Mouse (Mus musculus) cerebellum, postnatal 36 days (tissue): ENCODE measurements around the gene Tmem98.

Experiments
- DNase-seq, 2 experiments: peaks; one replicate each; pipeline ENCODE4 v3.0.0; 2021 to 2022; ENCODE audit warnings: mixed read lengths in 2 of 2

The Tmem98 gene

DNA sequence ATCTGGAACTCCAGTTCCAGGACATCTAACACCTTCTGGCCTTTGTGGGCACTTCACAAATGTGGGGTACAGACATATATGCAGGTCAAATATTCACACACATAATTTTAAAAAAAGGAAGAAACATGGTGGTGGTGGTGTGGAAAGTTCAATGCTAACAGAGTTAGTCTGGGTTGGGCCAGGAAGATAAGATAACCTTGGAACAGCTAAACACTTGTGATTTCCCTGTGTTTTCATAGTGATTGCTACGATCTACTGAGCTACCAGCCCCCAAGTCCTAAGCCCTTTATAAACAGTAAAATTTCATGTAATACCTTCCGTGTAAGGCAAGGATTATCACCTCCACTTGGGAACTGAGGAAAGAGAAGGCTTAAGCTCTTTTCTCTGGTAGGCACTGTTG, 46.9 kb downstream of the Tmem98 start:
- no peak for DNase-seq

DNA sequence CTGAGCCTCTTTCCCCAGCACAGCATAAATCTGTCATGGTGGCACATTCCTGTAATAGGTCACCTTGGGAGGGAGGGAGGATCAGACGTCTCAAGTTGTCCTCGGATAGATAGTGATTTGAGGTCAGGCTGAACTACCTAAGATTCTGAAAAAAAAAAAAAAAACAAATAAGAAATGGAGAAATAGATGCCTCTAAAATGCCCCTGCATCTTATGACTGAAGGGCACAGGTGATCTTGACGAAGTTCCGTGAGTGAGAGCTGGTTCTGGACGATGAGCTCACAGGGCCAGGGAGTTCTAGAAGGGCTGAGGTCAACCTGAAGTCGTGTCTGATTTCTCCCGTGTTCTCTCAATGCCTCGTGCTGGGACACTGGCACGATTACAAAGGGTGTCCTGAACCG, 48.1 kb downstream of the Tmem98 start, which contains the start of gene Spaca3:
Spaca3 (plus strand) TSS at position 301 of the 400 bp plus-strand sequence.
- DNase-seq, result no peak

DNA sequence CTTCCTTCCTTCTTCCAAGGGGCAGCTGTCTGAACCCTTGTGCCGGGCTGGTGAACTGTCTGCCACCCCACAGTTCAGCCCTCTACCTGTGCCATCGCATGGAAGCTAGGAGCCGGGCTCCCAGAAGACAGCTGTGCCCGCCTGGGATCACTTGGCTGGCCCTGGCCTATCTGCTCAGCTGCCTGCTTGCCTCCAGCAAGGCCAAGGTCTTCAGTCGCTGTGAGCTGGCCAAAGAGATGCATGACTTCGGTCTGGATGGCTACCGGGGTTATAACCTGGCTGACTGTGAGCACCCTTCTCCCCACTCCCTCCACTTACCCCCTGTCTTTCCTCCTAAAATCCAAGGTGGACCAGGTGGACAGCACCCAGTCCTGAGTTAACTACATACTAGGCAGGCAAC, 53.0 kb downstream of the Tmem98 start:
- no peak for DNase-seq

DNA sequence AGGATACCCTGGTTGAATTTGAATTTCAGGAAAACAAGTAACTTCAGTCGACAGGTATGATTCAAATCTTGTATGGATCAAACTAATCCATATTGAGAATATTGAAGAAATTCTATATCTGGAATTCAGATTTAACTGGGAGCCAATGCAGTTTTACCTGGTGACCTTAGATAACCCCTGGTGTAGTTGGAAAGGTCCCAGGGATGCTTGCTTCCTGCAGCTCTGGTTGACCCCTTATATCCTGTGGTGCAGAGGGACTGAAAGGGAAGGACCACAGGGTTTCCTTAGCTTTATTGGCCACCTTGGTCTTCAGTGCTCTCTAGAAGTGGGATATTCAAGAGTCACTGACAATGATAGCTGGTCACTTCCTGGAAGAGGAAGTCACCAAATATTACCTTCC, 58.1 kb downstream of the Tmem98 start:
- no peak for DNase-seq
